Mouse (Mus musculus): ENCODE measurements at regions not wholly inside any gene's neighbourhood (a gene's known extent, or its start where the extent isn't known, plus 50 kb on each side); places are given as distances from the start of the nearest gene placed in this dataset.
A peak's percentile ranks its signal among the peaks of the same experiment; 100 is the strongest.

GRCm38 (mm10) chr3:56362543-56362942 is 179.0 kb upstream of the Nbea start:
- DNase-seq (ENCODE audit: low spot score) (no peak), ATAC-seq (ENCODE audit: low FRiP score) (no peak)
- 81% methylated on average over 2 of the region's 2 CpGs for whole genome bisulfite sequencing
- no peaks in the 10 kb centered on the region for H3K27me3 ChIP-seq (ENCODE audit: control insufficient read depth, insufficient read depth, low read length)
- no peaks in the 10 kb centered on the region for H3K36me3 ChIP-seq (replicated peaks; ENCODE audit: control insufficient read depth, insufficient read depth)
- H3K9me3 ChIP-seq (ENCODE audit: control insufficient read depth, low read length), result no peaks in the 10 kb centered on the region
- no peaks in the 10 kb centered on the region for H3K4me1 ChIP-seq (replicated peaks; ENCODE audit: control insufficient read depth, insufficient read depth, low read length)
- H3K27ac ChIP-seq, result no peak overlapping the region
- no peak overlapping the region for H3K4me3 ChIP-seq (replicated peaks; ENCODE audit: low read length)
- no peak overlapping the region for H3K9ac ChIP-seq
- no peak overlapping the region for H3K4me2 ChIP-seq (replicated peaks)

GRCm38 (mm10) chr3:56357035-56357701 is 173.7 kb upstream of the Nbea start:
- WGBS, result 42% methylated on average over 6 of the region's 6 CpGs
- peak overlapping the region; percentile 46; the same call in 1 of the 2 replicates for H3K27ac ChIP-seq
- DNase-seq (ENCODE audit: low spot score) (no peak), ATAC-seq (ENCODE audit: low FRiP score) (0 out of 2 replicates have a peak, but pooled peaks have one; percentile 43)
- no peak overlapping the region for H3K9ac ChIP-seq
- no peak overlapping the region for H3K4me3 ChIP-seq (replicated peaks; ENCODE audit: low read length)
- H3K4me1 ChIP-seq (replicated peaks; ENCODE audit: control insufficient read depth, insufficient read depth, low read length), result peaks cover 11% of the 10 kb centered on the region
- no peaks in the 10 kb centered on the region for H3K27me3 ChIP-seq (ENCODE audit: control insufficient read depth, insufficient read depth, low read length)
- no peaks in the 10 kb centered on the region for H3K36me3 ChIP-seq (replicated peaks; ENCODE audit: control insufficient read depth, insufficient read depth)
- H3K9me3 ChIP-seq (ENCODE audit: control insufficient read depth, low read length), result no peaks in the 10 kb centered on the region
- no peak overlapping the region for H3K4me2 ChIP-seq (replicated peaks)

- no peak for DNase-seq (ENCODE audit: low spot score)
- ATAC-seq (ENCODE audit: low FRiP score), result no peak
- no peak overlapping the region for H3K9ac ChIP-seq
These were observed 172.8 kb upstream of the Nbea start for GRCm38 (mm10) chr3:56356163-56356882.

More at GRCm38 (mm10) chr3:56356163-56356882, 172.8 kb upstream of the Nbea start:
- Histone ChIP-seq H3K4me3 (replicated peaks; ENCODE audit: low read length) (no peak overlapping the region), H3K4me1 (replicated peaks; ENCODE audit: control insufficient read depth, insufficient read depth, low read length) (peaks cover 11% of the 10 kb centered on the region), H3K4me2 (replicated peaks) (no peak overlapping the region), H3K36me3 (replicated peaks; ENCODE audit: control insufficient read depth, insufficient read depth) (no peaks in the 10 kb centered on the region), H3K27me3 (ENCODE audit: control insufficient read depth, insufficient read depth, low read length) (no peaks in the 10 kb centered on the region), H3K27ac (peak overlapping the region; percentile 46; the same call in 1 of the 2 replicates), H3K9me3 (ENCODE audit: control insufficient read depth, low read length) (no peaks in the 10 kb centered on the region)
- WGBS, result 62% methylated on average over 5 of the region's 5 CpGs
